Mouse (Mus musculus): ENCODE results near the gene Galnt12. TPM values are rescaled to one million over a fixed set of nuclear protein-coding genes. Genes with fewer than 3 reads are reported as not detected.

Galnt12 gene
- total RNA-seq (2014; fragmentation: Nextera tagmentation) (not detected in 2 replicates), total RNA-seq (2017) (not detected in 2 replicates), polyA plus RNA-seq (2012) (not detected in 2 replicates)

DNA sequence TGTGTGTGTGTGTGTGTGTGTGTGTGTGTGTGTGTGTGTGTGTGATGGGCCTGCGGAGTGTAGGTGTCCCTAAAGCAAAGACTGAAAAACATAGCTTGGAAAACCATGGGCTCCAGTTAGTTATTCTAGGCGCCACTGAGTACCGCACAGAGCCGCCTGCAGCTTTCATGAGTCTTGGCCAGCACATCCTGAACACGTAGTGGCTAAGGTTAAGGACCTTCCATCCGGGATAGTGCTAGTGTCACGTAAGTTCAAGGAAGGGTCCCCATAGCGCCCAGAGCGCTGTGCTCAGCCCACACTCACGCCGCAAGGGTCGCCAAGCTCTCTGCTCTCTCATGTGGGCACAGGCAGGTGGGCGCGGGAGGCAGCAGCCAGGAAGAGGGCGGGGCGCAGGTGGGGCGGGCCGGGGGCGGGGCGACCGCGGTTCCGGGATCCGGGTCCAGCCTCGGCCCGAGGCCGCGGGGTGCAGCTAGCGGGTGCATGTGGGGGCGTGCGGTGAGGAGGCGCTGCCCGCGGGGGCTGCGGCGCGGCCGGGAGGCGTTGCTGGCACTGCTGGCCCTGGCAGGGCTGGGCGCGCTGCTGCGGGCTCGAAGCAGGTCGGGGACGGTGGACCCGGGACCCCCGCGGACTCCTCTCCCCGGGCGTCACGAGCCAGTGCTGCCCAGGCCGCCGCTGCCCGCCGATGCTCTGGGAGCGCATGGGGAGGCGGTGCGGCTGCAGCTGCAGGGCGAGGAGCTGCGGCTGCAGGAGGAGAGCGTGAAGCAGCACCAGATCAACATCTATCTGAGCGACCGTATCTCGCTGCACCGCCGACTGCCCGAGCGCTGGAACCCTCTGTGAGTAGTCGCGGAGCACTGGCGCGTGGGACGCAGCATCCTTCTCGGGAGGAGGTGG is at the start of gene Galnt12:
Galnt12 (plus strand) TSS at position 417 of the 894 bp plus-strand sequence.
- ATAC-seq (ENCODE audit: extremely low read depth, insufficient number of reproducible peaks, low FRiP score, poor library complexity, severe bottlenecking) (no peak), DNase-seq (ENCODE audit: low spot score) (no peak)
- no peak for TF ChIP-seq POLR2AphosphoS5 (IDR thresholded peaks at IDR 0.05; ENCODE audit: insufficient replicate concordance, low read depth, low read length)
- no peak for TF ChIP-seq GATA2 (IDR thresholded peaks at IDR 0.05; ENCODE audit: borderline replicate concordance, low read depth, low read length)
- TF ChIP-seq TAL1 (conservative IDR thresholded peaks at IDR 0.05; ENCODE audit: low read depth, low read length), result no peak
- no peak for TF ChIP-seq GATA1 (IDR thresholded peaks at IDR 0.05; ENCODE audit: borderline replicate concordance, low read length)
- no peak for TF ChIP-seq CTCF (IDR thresholded peaks at IDR 0.05; ENCODE audit: low read depth, low read length)
- Histone ChIP-seq H3K4me3 (ENCODE audit: low read depth, low read length) (peak within 1 kb of the TSS; percentile 23; the same call in 1 of the 2 replicates), H3K36me3 (replicated peaks) (no peaks in the 10 kb centered on the region), H3K4me1 (ENCODE audit: insufficient read depth, low read depth, low read length) (no peaks in the 10 kb centered on the region), H3K9me3 (replicated peaks) (peaks cover 59% of the 10 kb centered on the region), H3K27me3 (ENCODE audit: insufficient read depth, low read length) (no peaks in the 10 kb centered on the region; the same call in 1 of the 2 replicates)

DNA sequence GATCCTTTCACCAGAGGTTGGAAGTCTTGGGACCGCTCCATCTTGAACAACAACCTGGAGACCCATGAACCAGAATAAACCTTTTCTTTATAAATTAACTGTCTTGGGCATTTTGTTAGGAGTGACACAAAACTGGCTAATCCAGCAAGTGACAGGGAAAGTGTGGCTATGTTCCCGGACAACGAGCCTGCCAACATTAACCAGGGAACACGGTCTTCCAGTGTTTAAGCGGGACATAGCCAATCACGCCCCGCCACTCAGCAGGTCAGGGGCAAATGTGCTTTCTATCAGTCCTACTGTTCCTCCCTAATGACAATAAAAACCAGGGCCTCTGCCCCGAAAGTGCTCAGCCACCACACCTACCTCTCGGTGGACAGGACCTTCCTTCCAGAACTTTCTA is 47.8 kb upstream of the Galnt12 start:
- Histone ChIP-seq H3K36me3 (replicated peaks) (no peaks in the 10 kb centered on the region), H3K4me1 (ENCODE audit: insufficient read depth, low read depth, low read length) (no peaks in the 10 kb centered on the region), H3K4me3 (ENCODE audit: low read depth, low read length) (no peak overlapping the region), H3K27me3 (ENCODE audit: insufficient read depth, low read length) (peaks cover 2% of the 10 kb centered on the region; the same call in 1 of the 2 replicates), H3K9me3 (replicated peaks) (peaks cover 87% of the 10 kb centered on the region)
- ATAC-seq (ENCODE audit: extremely low read depth, insufficient number of reproducible peaks, low FRiP score, poor library complexity, severe bottlenecking), result no peak
- DNase-seq (ENCODE audit: low spot score), result no peak
- TF ChIP-seq GATA2 (IDR thresholded peaks at IDR 0.05; ENCODE audit: borderline replicate concordance, low read depth, low read length) (no peak), TAL1 (conservative IDR thresholded peaks at IDR 0.05; ENCODE audit: low read depth, low read length) (no peak), CTCF (IDR thresholded peaks at IDR 0.05; ENCODE audit: low read depth, low read length) (no peak), POLR2AphosphoS5 (IDR thresholded peaks at IDR 0.05; ENCODE audit: insufficient replicate concordance, low read depth, low read length) (no peak), GATA1 (IDR thresholded peaks at IDR 0.05; ENCODE audit: borderline replicate concordance, low read length) (no peak)

- Histone ChIP-seq H3K4me3 (ENCODE audit: low read depth, low read length) (no peak overlapping the region), H3K36me3 (replicated peaks) (no peaks in the 10 kb centered on the region), H3K9me3 (replicated peaks) (peaks cover 86% of the 10 kb centered on the region), H3K27me3 (ENCODE audit: insufficient read depth, low read length) (peaks cover 2% of the 10 kb centered on the region; the same call in 1 of the 2 replicates), H3K4me1 (ENCODE audit: insufficient read depth, low read depth, low read length) (no peaks in the 10 kb centered on the region)
- TF ChIP-seq GATA1 (IDR thresholded peaks at IDR 0.05; ENCODE audit: borderline replicate concordance, low read length) (no peak), TAL1 (conservative IDR thresholded peaks at IDR 0.05; ENCODE audit: low read depth, low read length) (no peak), GATA2 (IDR thresholded peaks at IDR 0.05; ENCODE audit: borderline replicate concordance, low read depth, low read length) (no peak), CTCF (IDR thresholded peaks at IDR 0.05; ENCODE audit: low read depth, low read length) (no peak), POLR2AphosphoS5 (IDR thresholded peaks at IDR 0.05; ENCODE audit: insufficient replicate concordance, low read depth, low read length) (no peak)
- ATAC-seq (ENCODE audit: extremely low read depth, insufficient number of reproducible peaks, low FRiP score, poor library complexity, severe bottlenecking) (no peak), DNase-seq (ENCODE audit: low spot score) (no peak)
Observed at GRCm38 (mm10) chr4:47046974-47047373, 44.7 kb upstream of the Galnt12 start.

DNA sequence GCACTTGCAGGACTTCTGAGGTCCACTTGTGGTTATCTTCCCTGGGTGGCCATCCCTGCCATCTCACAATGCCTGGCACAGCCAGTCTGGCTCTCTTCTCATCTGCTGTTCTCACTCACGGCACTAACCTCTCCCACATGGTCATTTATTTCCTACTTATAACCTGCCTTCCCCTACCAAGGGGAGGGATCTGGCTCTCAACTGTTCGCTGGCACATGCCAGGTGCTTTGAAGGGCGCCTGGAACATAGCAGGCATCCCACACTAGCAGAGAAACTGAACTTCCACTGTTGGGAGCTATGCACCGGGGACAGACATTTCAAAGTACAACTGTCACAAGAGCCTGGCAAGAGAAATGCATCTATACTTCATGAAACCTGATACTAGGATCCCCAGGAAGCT is 43.9 kb upstream of the Galnt12 start:
- TF ChIP-seq TAL1 (conservative IDR thresholded peaks at IDR 0.05; ENCODE audit: low read depth, low read length) (no peak), CTCF (IDR thresholded peaks at IDR 0.05; ENCODE audit: low read depth, low read length) (no peak), GATA2 (IDR thresholded peaks at IDR 0.05; ENCODE audit: borderline replicate concordance, low read depth, low read length) (no peak), GATA1 (IDR thresholded peaks at IDR 0.05; ENCODE audit: borderline replicate concordance, low read length) (no peak), POLR2AphosphoS5 (IDR thresholded peaks at IDR 0.05; ENCODE audit: insufficient replicate concordance, low read depth, low read length) (no peak)
- Histone ChIP-seq H3K36me3 (replicated peaks) (no peaks in the 10 kb centered on the region), H3K4me1 (ENCODE audit: insufficient read depth, low read depth, low read length) (no peaks in the 10 kb centered on the region), H3K9me3 (replicated peaks) (peaks cover 90% of the 10 kb centered on the region), H3K4me3 (ENCODE audit: low read depth, low read length) (no peak overlapping the region), H3K27me3 (ENCODE audit: insufficient read depth, low read length) (peaks cover 2% of the 10 kb centered on the region; the same call in 1 of the 2 replicates)
- no peak for ATAC-seq (ENCODE audit: extremely low read depth, insufficient number of reproducible peaks, low FRiP score, poor library complexity, severe bottlenecking)
- no peak for DNase-seq (ENCODE audit: low spot score)

DNA sequence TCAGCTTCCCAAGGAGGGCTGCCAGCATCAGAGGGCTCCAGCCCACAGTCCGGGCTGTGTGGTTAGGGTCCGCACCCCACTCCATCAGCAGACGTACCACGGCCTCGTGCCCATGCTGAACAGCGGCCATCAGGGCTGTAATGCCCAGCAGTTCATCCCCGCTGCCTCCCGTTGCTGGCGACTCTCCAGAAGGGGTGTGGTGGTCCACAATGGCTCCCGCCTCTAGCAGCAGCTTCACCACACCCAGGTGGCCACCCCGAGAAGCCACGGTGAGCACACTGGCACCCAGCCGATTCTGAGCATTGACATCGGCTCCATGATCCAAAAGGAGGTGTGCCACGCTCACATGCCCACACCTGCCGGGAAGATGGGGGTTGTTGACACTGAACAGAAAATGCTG is 42.5 kb upstream of the Galnt12 start:
- ATAC-seq (ENCODE audit: extremely low read depth, insufficient number of reproducible peaks, low FRiP score, poor library complexity, severe bottlenecking), result no peak
- peaks cover 85% of the 10 kb centered on the region for H3K9me3 ChIP-seq (replicated peaks)
- H3K36me3 ChIP-seq (replicated peaks), result no peaks in the 10 kb centered on the region
- no peaks in the 10 kb centered on the region for H3K4me1 ChIP-seq (ENCODE audit: insufficient read depth, low read depth, low read length)
- peaks cover 2% of the 10 kb centered on the region; the same call in 1 of the 2 replicates for H3K27me3 ChIP-seq (ENCODE audit: insufficient read depth, low read length)
- TF ChIP-seq GATA1 (IDR thresholded peaks at IDR 0.05; ENCODE audit: borderline replicate concordance, low read length) (no peak), GATA2 (IDR thresholded peaks at IDR 0.05; ENCODE audit: borderline replicate concordance, low read depth, low read length) (no peak), CTCF (IDR thresholded peaks at IDR 0.05; ENCODE audit: low read depth, low read length) (no peak), TAL1 (conservative IDR thresholded peaks at IDR 0.05; ENCODE audit: low read depth, low read length) (no peak), POLR2AphosphoS5 (IDR thresholded peaks at IDR 0.05; ENCODE audit: insufficient replicate concordance, low read depth, low read length) (no peak)
- DNase-seq (ENCODE audit: low spot score), result no peak
- H3K4me3 ChIP-seq (ENCODE audit: low read depth, low read length), result peak overlapping the region; percentile 12; the same call in 1 of the 2 replicates

DNA sequence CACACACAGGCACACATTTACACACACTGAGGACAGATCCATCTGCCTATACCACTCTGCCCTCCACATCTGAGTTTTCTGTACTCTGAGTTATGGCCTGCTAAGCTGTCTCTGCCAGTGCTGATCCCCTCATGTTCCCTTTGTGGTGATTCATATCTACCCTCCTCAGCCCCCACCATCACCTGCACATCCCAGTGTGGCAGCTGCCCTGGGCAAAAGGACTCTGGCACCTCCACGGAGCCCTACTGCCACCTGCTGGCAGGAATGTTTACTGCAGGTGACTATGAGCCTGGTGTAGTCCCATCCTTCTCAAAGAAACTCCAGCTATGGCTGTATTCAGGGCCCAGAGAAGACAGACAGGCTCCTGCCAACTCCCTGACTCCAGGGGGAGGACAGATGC is 41.5 kb upstream of the Galnt12 start:
- ATAC-seq (ENCODE audit: extremely low read depth, insufficient number of reproducible peaks, low FRiP score, poor library complexity, severe bottlenecking), result no peak
- no peak overlapping the region for H3K4me3 ChIP-seq (ENCODE audit: low read depth, low read length)
- H3K36me3 ChIP-seq (replicated peaks), result no peaks in the 10 kb centered on the region
- H3K4me1 ChIP-seq (ENCODE audit: insufficient read depth, low read depth, low read length), result no peaks in the 10 kb centered on the region
- no peak for DNase-seq (ENCODE audit: low spot score)
- H3K9me3 ChIP-seq (replicated peaks), result peaks cover 80% of the 10 kb centered on the region
- TF ChIP-seq CTCF (IDR thresholded peaks at IDR 0.05; ENCODE audit: low read depth, low read length) (peak; percentile 41; the same call in 1 of the 2 replicates), POLR2AphosphoS5 (IDR thresholded peaks at IDR 0.05; ENCODE audit: insufficient replicate concordance, low read depth, low read length) (no peak), GATA1 (IDR thresholded peaks at IDR 0.05; ENCODE audit: borderline replicate concordance, low read length) (no peak), GATA2 (IDR thresholded peaks at IDR 0.05; ENCODE audit: borderline replicate concordance, low read depth, low read length) (no peak)
- no peaks in the 10 kb centered on the region; the same call in 1 of the 2 replicates for H3K27me3 ChIP-seq (ENCODE audit: insufficient read depth, low read length)
